Mouse (Mus musculus) myocyte (in vitro differentiated cells): ENCODE results near the gene Taf3. TPM values are rescaled to one million over a fixed set of nuclear protein-coding genes. Genes with fewer than 3 reads are reported as not detected.
A peak's percentile ranks its signal among the peaks of the same experiment; 100 is the strongest.

Experiments used
- H3K27me3 ChIP-seq: one replicate; pipeline ENCODE4 v1.6.1; 2011; ENCODE audit not compliant: control insufficient read depth, insufficient read depth, insufficient read length
- H3K36me3 ChIP-seq: one replicate; pipeline ENCODE4 v1.6.1; 2011; ENCODE audit not compliant: control insufficient read depth, insufficient read depth
- H3K4me2 ChIP-seq: one replicate; pipeline ENCODE4 v1.6.1; 2011; ENCODE audit warnings: low read depth, control low read depth
- H3K4me3 ChIP-seq: one replicate; pipeline ENCODE4 v1.5.1; 2011; ENCODE audit warnings: mild to moderate bottlenecking, control low read depth, moderate library complexity
- H3K79me2 ChIP-seq: one replicate; pipeline ENCODE4 v1.6.1; 2011; ENCODE audit not compliant: control insufficient read depth, insufficient read depth
- H3ac ChIP-seq: one replicate; pipeline ENCODE4 v1.6.1; 2011; ENCODE audit not compliant: control insufficient read depth, insufficient read length
- CEBPB ChIP-seq: IDR thresholded peaks from 2 replicates; pipeline ENCODE4 v1.6.1; 2011; ENCODE audit warnings: mild to moderate bottlenecking, moderate library complexity; ENCODE audit not compliant: poor library complexity, insufficient read depth, severe bottlenecking
- E2F4 ChIP-seq: IDR thresholded peaks from one replicate; pipeline ENCODE4 v1.6.1; 2011; ENCODE audit warnings: mild to moderate bottlenecking, control low read depth, moderate library complexity; ENCODE audit not compliant: insufficient read depth
- MAX ChIP-seq: IDR thresholded peaks from one replicate; pipeline ENCODE4 v1.6.1; 2011; ENCODE audit warnings: low read depth, mild to moderate bottlenecking, control low read depth
- MYOD1 ChIP-seq, 3 experiments: IDR thresholded peaks; one replicate each; pipeline ENCODE4 v1.6.1; 2011; ENCODE audit warnings: control low read depth in 2 of 3, low read depth in 2 of 3, mild to moderate bottlenecking in 2 of 3, moderate library complexity in 1 of 3; ENCODE audit not compliant: insufficient read length in 2 of 3, control insufficient read depth in 1 of 3
- MYOG ChIP-seq, 3 experiments: IDR thresholded peaks; one replicate each; pipeline ENCODE4 v1.6.1; 2011; ENCODE audit warnings: control low read depth in 2 of 3, low read depth in 2 of 3, mild to moderate bottlenecking in 2 of 3; ENCODE audit not compliant: insufficient read length in 2 of 3, control insufficient read depth in 1 of 3, insufficient read depth in 1 of 3
- POLR2A ChIP-seq: IDR thresholded peaks from one replicate; pipeline ENCODE4 v1.6.1; 2011; ENCODE audit warnings: low read depth, mild to moderate bottlenecking, control low read depth, moderate library complexity; ENCODE audit not compliant: insufficient read length
- POLR2AphosphoS2 ChIP-seq: IDR thresholded peaks from one replicate; pipeline ENCODE4 v1.6.1; 2011; ENCODE audit warnings: low read depth, control low read depth; ENCODE audit not compliant: insufficient read length
- REST ChIP-seq: IDR thresholded peaks from one replicate; pipeline ENCODE4 v1.6.1; 2011; ENCODE audit warnings: mild to moderate bottlenecking, control low read depth, moderate library complexity; ENCODE audit not compliant: insufficient read depth, insufficient read length
- SRF ChIP-seq: IDR thresholded peaks from one replicate; pipeline ENCODE4 v1.6.1; 2011; ENCODE audit warnings: low read depth; ENCODE audit not compliant: control insufficient read depth, insufficient read length
- TCF12 ChIP-seq: IDR thresholded peaks from one replicate; pipeline ENCODE4 v1.6.1; 2011; ENCODE audit warnings: mild to moderate bottlenecking, control low read depth; ENCODE audit not compliant: poor library complexity, insufficient read depth, severe bottlenecking
- TCF3 ChIP-seq: IDR thresholded peaks from one replicate; pipeline ENCODE4 v1.6.1; 2011; ENCODE audit warnings: low read depth, control low read depth; ENCODE audit not compliant: insufficient read length
- USF1 ChIP-seq: IDR thresholded peaks from one replicate; pipeline ENCODE4 v1.6.1; 2011; ENCODE audit warnings: low read depth, mild to moderate bottlenecking, control low read depth, moderate library complexity
- polyA plus RNA-seq: library from polyadenylated mRNA; unstranded; fragments of >200 nt; fragmentation: generic; extraction: Trizol; gene quantifications from one replicate; pipeline ENCODE4 v1.2.1, GENCODE M21; 2012; ENCODE audit warnings: missing spikeins

Taf3 gene
- polyA plus RNA-seq, 1 experiment: 6.6 TPM

DNA sequence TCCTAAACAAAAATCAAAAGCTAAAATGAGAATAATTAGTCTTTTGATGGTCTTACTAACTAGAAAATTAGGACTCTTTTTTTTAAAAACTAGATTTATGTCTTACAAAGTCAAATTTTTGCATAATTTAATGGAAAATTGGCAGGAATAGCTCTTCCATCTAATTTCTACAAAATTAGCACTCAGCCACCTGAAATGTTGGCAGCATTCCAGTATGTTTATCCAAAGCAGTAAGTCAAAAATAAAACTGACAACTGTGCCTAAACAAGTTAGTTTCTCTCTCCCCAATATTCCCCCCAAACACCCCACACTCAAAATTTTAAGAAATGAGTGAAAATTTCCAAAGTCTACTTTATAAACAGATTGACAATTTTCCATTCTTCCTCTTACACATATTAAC, 85.5 kb downstream of the Taf3 start:
- H3K36me3 ChIP-seq: no peaks in the 10 kb centered on the region
- H3K4me3 ChIP-seq: no peak overlapping the region
- H3ac ChIP-seq: no peak overlapping the region
- no peak overlapping the region for H3K4me2 ChIP-seq
- no peaks in the 10 kb centered on the region for H3K79me2 ChIP-seq
- no peaks in the 10 kb centered on the region for H3K27me3 ChIP-seq
- TF ChIP-seq POLR2A (no peak), REST (no peak), CEBPB (no peak), E2F4 (no peak), USF1 (no peak), POLR2AphosphoS2 (no peak), MYOD1 (IDR thresholded peaks at IDR 0.05; ENCODE audit: control insufficient read depth in 1 of 3, insufficient read length in 2 of 3, low read depth in 2 of 3) (no peak), TCF12 (no peak), MYOG (IDR thresholded peaks at IDR 0.05; ENCODE audit: control insufficient read depth in 1 of 3, insufficient read depth in 1 of 3, insufficient read length in 2 of 3, low read depth in 2 of 3) (no peak), SRF (no peak)

DNA sequence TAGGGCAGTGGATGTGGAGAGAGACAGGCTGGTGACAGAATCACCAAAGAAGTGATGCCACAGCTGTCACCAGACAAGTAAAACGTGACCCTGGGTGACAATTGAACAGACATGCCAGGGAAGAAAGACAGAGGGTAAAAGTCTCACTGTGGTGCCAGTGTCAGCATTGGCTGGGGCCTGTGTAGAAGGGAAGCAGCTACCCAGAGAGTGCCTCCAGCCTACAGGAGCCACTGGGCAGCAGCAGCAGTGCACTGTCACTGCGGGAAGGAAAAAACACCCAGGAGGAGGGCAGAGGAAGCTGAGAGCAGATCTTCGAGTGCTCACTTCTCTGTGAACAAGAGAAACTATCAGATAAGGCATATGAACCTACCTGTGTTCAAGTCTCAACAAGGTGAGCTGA, 86.7 kb downstream of the Taf3 start:
- no peak overlapping the region for H3ac ChIP-seq
- no peak overlapping the region for H3K4me2 ChIP-seq
- TF ChIP-seq MAX (no peak), MYOD1 (IDR thresholded peaks at IDR 0.05; ENCODE audit: control insufficient read depth in 1 of 3, insufficient read length in 2 of 3, low read depth in 2 of 3) (no peak), POLR2A (no peak), TCF3 (no peak)

DNA sequence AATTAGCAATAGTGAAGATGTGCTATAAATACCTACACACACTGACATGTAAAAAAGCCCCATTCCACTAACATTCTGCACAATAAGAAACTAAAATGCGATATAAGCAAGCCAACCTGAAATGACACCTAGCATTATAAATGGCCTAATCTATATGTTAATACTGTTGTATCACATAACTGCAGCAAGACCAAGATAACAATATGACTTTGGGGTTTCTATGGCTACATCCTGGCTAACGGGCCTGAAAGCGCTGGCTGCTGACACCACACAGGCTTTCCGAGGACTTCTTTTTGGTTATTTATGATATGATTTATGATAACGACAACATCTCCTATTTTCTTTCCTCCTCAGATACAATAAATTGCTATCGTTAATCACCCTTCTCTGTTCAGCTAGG, 90.4 kb downstream of the Taf3 start:
- H3K4me3 ChIP-seq: no peak overlapping the region
- no peak overlapping the region for H3ac ChIP-seq
- TF ChIP-seq REST: no peak
- TF ChIP-seq USF1: no peak
- no peak for TF ChIP-seq POLR2A
- TF ChIP-seq CEBPB: no peak
- TF ChIP-seq MYOD1 (IDR thresholded peaks at IDR 0.05; ENCODE audit: control insufficient read depth in 1 of 3, insufficient read length in 2 of 3, low read depth in 2 of 3): no peak
- no peak for TF ChIP-seq TCF3
- H3K4me2 ChIP-seq: no peak overlapping the region
- H3K27me3 ChIP-seq: no peaks in the 10 kb centered on the region
- peaks cover 5% of the 10 kb centered on the region for H3K79me2 ChIP-seq
- no peaks in the 10 kb centered on the region for H3K36me3 ChIP-seq

More for the DNA sequence above, 86.7 kb downstream of the Taf3 start:
- Histone ChIP-seq H3K79me2 (peaks cover 5% of the 10 kb centered on the region), H3K4me3 (no peak overlapping the region), H3K27me3 (no peaks in the 10 kb centered on the region), H3K36me3 (no peaks in the 10 kb centered on the region)

DNA sequence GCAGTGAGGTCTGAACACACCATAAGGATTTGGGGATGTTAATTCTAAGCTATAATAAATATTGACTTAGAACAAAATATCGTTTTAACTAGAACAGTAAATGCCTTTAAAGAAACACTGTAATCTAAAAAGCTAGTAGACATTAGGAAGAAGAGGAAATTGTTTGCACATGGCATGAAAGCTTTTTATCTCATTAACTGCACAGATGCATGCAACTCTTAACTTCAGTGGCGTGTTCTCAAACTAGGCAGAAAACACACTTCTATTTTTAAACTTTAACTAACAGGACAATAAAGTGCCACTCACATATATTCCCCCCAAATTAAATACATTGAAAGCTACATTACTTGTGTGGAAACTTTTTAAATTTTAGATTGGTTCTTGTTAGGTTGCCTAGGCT, 91.8 kb downstream of the Taf3 start:
- Histone ChIP-seq H3ac (no peak overlapping the region), H3K4me3 (no peak overlapping the region), H3K27me3 (no peaks in the 10 kb centered on the region), H3K36me3 (no peaks in the 10 kb centered on the region), H3K79me2 (peaks cover 5% of the 10 kb centered on the region), H3K4me2 (peak overlapping the region; percentile 61)
- TF ChIP-seq TCF12: no peak
- no peak for TF ChIP-seq POLR2AphosphoS2
- no peak for TF ChIP-seq MAX
- no peak for TF ChIP-seq CEBPB
- TF ChIP-seq REST: no peak
- TF ChIP-seq POLR2A: no peak
- no peak for TF ChIP-seq MYOG (IDR thresholded peaks at IDR 0.05; ENCODE audit: control insufficient read depth in 1 of 3, insufficient read depth in 1 of 3, insufficient read length in 2 of 3, low read depth in 2 of 3)
- TF ChIP-seq TCF3: no peak
- no peak for TF ChIP-seq SRF
- no peak for TF ChIP-seq MYOD1 (IDR thresholded peaks at IDR 0.05; ENCODE audit: control insufficient read depth in 1 of 3, insufficient read length in 2 of 3, low read depth in 2 of 3)
- no peak for TF ChIP-seq USF1
- no peak for TF ChIP-seq E2F4

DNA sequence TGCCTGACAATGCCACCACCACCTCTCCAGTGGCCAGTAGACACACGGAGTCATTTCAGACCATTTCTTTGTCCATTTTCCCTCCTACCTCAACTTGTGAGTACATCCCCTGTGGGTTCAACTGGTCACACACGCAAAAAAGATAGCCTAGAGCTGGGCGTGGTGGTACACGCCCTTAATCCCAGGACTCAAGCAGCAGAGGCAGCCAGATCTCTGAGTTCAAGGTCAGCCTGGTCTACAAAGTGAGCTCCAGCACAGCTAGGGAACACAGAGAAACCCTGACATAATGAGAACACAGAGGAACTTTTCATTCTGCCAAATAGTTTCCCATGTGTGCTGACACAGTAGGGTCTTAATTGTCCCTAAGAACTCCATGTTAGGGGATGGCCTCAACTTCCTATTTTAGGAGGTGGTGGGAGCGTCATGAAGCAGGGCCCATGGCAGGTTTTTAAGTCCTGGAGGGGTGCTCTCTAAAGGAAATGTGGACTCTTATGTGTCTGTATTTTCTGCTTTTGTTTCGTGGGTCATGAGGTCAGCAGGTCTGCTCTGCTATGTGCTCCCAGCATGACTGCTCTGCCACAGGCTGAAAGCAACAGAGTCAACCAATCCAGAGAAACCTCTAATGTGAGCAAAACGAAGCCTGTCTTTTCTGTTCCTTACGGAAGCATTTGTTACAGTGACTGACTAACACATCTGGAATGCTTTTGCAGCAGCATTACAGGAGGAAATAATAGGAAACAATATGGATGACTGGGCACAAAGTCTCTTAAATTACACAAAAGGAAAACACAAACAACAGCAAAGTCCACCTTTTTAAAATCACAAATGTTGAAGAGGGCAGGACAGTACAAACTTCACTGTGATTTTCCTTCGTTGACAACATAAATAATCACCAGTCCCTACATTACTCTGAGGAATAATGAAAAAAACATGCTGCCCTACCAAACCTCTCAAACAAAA, 92.5 kb downstream of the Taf3 start:
- TF ChIP-seq CEBPB (0 out of 2 replicates have a peak, but pooled peaks have one; percentile 30), TCF12 (no peak)
- Histone ChIP-seq H3ac (no peak overlapping the region), H3K36me3 (peaks cover 4% of the 10 kb centered on the region), H3K4me3 (no peak overlapping the region), H3K4me2 (peak overlapping the region; percentile 61), H3K79me2 (peaks cover 5% of the 10 kb centered on the region), H3K27me3 (no peaks in the 10 kb centered on the region)
